Mouse (Mus musculus) midbrain, embryonic 16.5 days (tissue): ENCODE measurements around the gene Flywch2. TPM values are rescaled to one million over a fixed set of nuclear protein-coding genes. Genes with fewer than 3 reads are reported as not detected.

Experiments
- ATAC-seq: fragments of 200-750 bp; cut with Nextera tagmentation; 2 replicates; pipeline ENCODE4 v1.8.0; 2017; ENCODE audit warnings: moderate TSS enrichment
- H3K27ac ChIP-seq: fragments of 300-500 bp; sonication (generic); 2 replicates; pipeline ENCODE4 v1.5.1; 2014; ENCODE audit warnings: mild to moderate bottlenecking, low read length, mixed read lengths
- H3K27me3 ChIP-seq: fragments of 300-500 bp; sonication (generic); 2 replicates; pipeline ENCODE4 v1.6.1; 2014; ENCODE audit warnings: low read depth, low read length, mixed read lengths; ENCODE audit not compliant: control insufficient read depth, insufficient read depth
- H3K36me3 ChIP-seq: fragments of 300-500 bp; sonication (generic); 2 replicates; pipeline ENCODE4 v1.6.1; 2014; ENCODE audit warnings: mild to moderate bottlenecking, low read length, moderate library complexity, mixed read lengths; ENCODE audit not compliant: control insufficient read depth, insufficient read depth
- H3K4me1 ChIP-seq: fragments of 300-500 bp; sonication (generic); 2 replicates; pipeline ENCODE4 v1.6.1; 2014; ENCODE audit warnings: mild to moderate bottlenecking, low read length, mixed read lengths; ENCODE audit not compliant: control insufficient read depth, insufficient read depth
- H3K4me2 ChIP-seq: fragments of 300-500 bp; sonication (generic); 2 replicates; pipeline ENCODE4 v1.6.1; 2014; ENCODE audit warnings: mild to moderate bottlenecking, low read length, mixed read lengths
- H3K4me3 ChIP-seq: fragments of 300-500 bp; sonication (generic); 2 replicates; pipeline ENCODE4 v1.5.1; 2014; ENCODE audit warnings: low read depth, mild to moderate bottlenecking, low read length, moderate library complexity, mixed read lengths
- H3K9ac ChIP-seq: fragments of 300-500 bp; sonication (generic); 2 replicates; pipeline ENCODE4 v1.6.1; 2014; ENCODE audit warnings: low read depth, low read length, mixed read lengths
- H3K9me3 ChIP-seq: fragments of 300-500 bp; sonication (generic); replicated peaks from 2 replicates; pipeline ENCODE4 v1.6.1; 2014; ENCODE audit warnings: mild to moderate bottlenecking, low read length, mixed read lengths; ENCODE audit not compliant: control insufficient read depth, poor library complexity, severe bottlenecking
- WGBS: fragments of 180-500 bp; shearing (Covaris S2); extraction: QIAGEN DNeasy Blood & Tissue Kit; methylation state at CpG from one replicate; pipeline ENCODE4 v1.1.7; 2014; 5-methylcytosine and 5-hydroxymethylcytosine counted together
- polyA plus RNA-seq: library from polyadenylated mRNA; unstranded; fragments of >200 nt; fragmentation: Nextera tagmentation; extraction: Ambion mirVana; gene quantifications from 2 replicates; pipeline ENCODE4 v1.2.1, GENCODE M21; 2015

The Flywch2 gene
- polyA plus RNA-seq, 1 experiment from 2014 or later: 81.3 TPM

DNA sequence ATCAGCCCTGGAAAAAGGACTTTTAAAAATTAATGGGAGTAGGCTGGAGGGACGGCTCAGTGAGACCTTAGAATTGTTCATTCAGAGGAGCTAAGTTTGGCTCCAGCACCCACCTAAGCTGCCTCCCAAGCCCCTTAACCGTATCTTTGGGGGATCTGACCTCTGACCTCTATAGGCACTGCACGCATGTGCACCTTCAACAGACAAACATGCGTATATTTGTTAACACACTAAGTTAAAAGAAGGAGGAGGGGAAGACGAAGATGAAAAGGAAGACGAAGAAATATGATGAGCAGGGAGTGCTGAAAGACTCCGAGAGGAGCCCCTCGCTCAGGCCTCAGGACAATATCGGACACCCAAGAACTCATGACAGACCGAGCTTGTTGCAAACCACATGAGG, 15.7 kb upstream of the Flywch2 start:
- Histone ChIP-seq H3K4me2 (no peak overlapping the region), H3K4me3 (no peak overlapping the region), H3K9me3 (no peaks in the 10 kb centered on the region), H3K4me1 (peaks cover 20% of the 10 kb centered on the region), H3K27me3 (no peaks in the 10 kb centered on the region), H3K27ac (no peak overlapping the region), H3K9ac (no peak overlapping the region), H3K36me3 (no peaks in the 10 kb centered on the region)
- ATAC-seq: no peak
- WGBS: 92% methylated on average over 10 of the region's 10 CpGs

DNA sequence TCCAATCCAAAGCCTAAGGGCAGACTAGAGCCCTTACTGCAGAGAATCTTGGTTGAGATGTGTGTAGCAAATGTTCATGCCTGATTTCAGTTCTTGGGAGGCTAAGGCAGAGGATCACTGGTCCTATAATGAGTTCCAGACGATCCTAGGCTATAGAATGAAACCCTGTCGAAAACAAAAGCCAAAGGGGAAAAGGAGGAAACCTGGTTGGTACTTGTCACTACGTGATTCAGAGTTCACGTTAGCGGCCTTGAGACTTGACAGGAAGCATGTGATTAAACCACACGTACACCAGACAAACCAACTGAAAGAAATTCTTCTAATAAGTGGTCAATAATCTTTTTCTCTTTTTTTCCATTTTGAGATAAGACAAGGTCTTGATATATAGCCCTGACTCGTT, 11.4 kb upstream of the Flywch2 start:
- Histone ChIP-seq H3K9me3 (no peaks in the 10 kb centered on the region), H3K4me1 (peaks cover 5% of the 10 kb centered on the region; the same call in 1 of the 2 replicates), H3K4me2 (no peak overlapping the region), H3K36me3 (no peaks in the 10 kb centered on the region), H3K4me3 (no peak overlapping the region), H3K27ac (no peak overlapping the region), H3K9ac (no peak overlapping the region), H3K27me3 (no peaks in the 10 kb centered on the region)
- 85% methylated on average over 7 of the region's 7 CpGs for WGBS
- no peak for ATAC-seq

- H3K4me2 ChIP-seq: no peak overlapping the region
- no peak overlapping the region for H3K9ac ChIP-seq
- H3K27me3 ChIP-seq: no peaks in the 10 kb centered on the region
- 95% methylated on average over 8 of the region's 8 CpGs for WGBS
- H3K4me1 ChIP-seq: peaks cover 11% of the 10 kb centered on the region; the same call in 1 of the 2 replicates
- no peaks in the 10 kb centered on the region for H3K9me3 ChIP-seq
- ATAC-seq: no peak
- H3K27ac ChIP-seq: no peak overlapping the region
- H3K36me3 ChIP-seq: no peaks in the 10 kb centered on the region
- no peak overlapping the region for H3K4me3 ChIP-seq
Observed at GRCm38 (mm10) chr17:23795323-23795722, 9.4 kb upstream of the Flywch2 start.

DNA sequence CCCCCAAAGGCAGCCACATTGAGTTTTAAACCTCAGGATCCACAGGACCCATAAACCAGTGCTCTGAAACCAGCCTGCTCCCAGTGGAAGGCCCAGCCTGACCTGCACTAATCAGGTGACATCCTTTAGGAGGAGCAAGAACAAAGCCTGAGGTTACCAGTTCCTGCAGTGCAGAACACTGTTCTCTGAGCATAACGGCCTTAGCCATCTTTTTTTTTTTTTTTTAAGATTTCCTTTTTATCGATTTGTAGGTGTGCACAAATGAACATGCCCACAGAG, 5.1 kb upstream of the Flywch2 start:
- peak overlapping the region; percentile 52 for H3K4me3 ChIP-seq
- H3K4me2 ChIP-seq: peak overlapping the region; percentile 78
- no peak for ATAC-seq
- peak overlapping the region; percentile 98 for H3K27ac ChIP-seq
- no peaks in the 10 kb centered on the region for H3K36me3 ChIP-seq
- no peaks in the 10 kb centered on the region for H3K27me3 ChIP-seq
- 38% methylated on average over 2 of the region's 2 CpGs for WGBS
- H3K9ac ChIP-seq: peak overlapping the region; percentile 94
- H3K9me3 ChIP-seq: no peaks in the 10 kb centered on the region
- peaks cover 23% of the 10 kb centered on the region for H3K4me1 ChIP-seq

GRCm38 (mm10) chr17:23790269-23791078, 4.6 kb upstream of the Flywch2 start, which contains the start of gene Srrm2:
Srrm2 (plus strand) TSS chr17:23790532.
- WGBS: 2% methylated on average over 29 of the region's 29 CpGs
- H3K4me1 ChIP-seq: peaks cover 23% of the 10 kb centered on the region
- peak; percentile 5; the same call in 1 of the 2 replicates for ATAC-seq
- H3K27ac ChIP-seq: peak within 1 kb of the TSS; percentile 98
- no peaks in the 10 kb centered on the region for H3K36me3 ChIP-seq
- H3K9ac ChIP-seq: peak within 1 kb of the TSS; percentile 94
- peak within 1 kb of the TSS; percentile 52 for H3K4me3 ChIP-seq
- no peaks in the 10 kb centered on the region for H3K27me3 ChIP-seq
- peak within 1 kb of the TSS; percentile 78 for H3K4me2 ChIP-seq
- H3K9me3 ChIP-seq: no peaks in the 10 kb centered on the region

- H3K4me1 ChIP-seq: peaks cover 29% of the 10 kb centered on the region
Observed at GRCm38 (mm10) chr17:23789749-23790268, 3.9 kb upstream of the Flywch2 start.

DNA sequence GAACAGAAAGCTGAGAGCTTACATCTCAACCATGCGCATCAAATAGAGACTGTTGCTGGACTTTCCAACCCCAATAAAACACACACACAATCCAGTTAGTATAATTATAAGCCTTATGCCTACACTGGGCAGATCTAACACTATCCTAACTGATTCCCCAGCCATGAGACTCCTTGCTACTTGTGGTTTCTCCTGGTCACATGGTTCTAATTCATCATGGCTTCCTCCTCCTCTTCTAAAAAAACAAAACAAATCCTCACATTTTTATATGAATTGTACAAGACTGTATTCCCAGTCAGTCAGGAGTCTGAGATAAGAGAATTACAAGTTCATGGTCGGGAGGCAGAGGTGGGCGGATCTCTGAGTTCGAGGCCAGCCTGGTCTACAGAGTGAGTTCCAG, 3.1 kb upstream of the Flywch2 start:
- H3K9ac ChIP-seq: no peak overlapping the region
- no peak overlapping the region for H3K27ac ChIP-seq
- H3K9me3 ChIP-seq: no peaks in the 10 kb centered on the region
- 92% methylated on average over 4 of the region's 4 CpGs for WGBS
- no peaks in the 10 kb centered on the region for H3K36me3 ChIP-seq
- H3K4me3 ChIP-seq: no peak overlapping the region
- H3K4me1 ChIP-seq: peaks cover 29% of the 10 kb centered on the region
- no peak for ATAC-seq
- H3K4me2 ChIP-seq: no peak overlapping the region
- no peaks in the 10 kb centered on the region for H3K27me3 ChIP-seq

More at GRCm38 (mm10) chr17:23789749-23790268, 3.9 kb upstream of the Flywch2 start:
- Histone ChIP-seq H3K27ac (peak overlapping the region; percentile 98), H3K9ac (peak overlapping the region; percentile 94), H3K4me3 (peak overlapping the region; percentile 52), H3K36me3 (no peaks in the 10 kb centered on the region), H3K27me3 (no peaks in the 10 kb centered on the region), H3K4me2 (peak overlapping the region; percentile 78), H3K9me3 (no peaks in the 10 kb centered on the region)
- ATAC-seq: no peak
- WGBS: 6% methylated on average over 8 of the region's 8 CpGs

DNA sequence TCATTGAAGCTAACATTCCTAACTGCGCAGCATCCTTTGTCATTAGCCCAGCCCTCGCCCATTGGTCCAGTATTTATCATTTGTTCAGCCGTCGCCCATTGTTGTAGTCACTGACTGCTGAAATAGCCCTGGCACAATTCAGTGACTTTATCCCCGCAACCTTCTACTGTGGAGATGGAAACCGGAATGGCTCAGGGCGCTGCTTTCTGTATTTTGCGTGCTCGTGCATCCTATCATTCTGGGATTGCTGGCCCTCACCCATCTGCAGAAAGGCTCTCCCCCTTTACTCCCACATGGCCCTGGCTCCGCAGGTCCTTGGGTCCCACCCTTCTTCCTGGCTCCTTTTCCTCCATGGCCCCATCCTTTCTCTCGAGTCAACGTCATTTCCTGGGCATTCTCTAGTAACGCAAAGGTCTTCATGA, 640 bp upstream of the Flywch2 start:
- H3K27me3 ChIP-seq: no peaks in the 10 kb centered on the region
- peak overlapping the region; percentile 75 for H3K4me2 ChIP-seq
- H3K4me3 ChIP-seq: peak overlapping the region; percentile 76
- H3K9me3 ChIP-seq: no peaks in the 10 kb centered on the region
- peak overlapping the region; percentile 67 for H3K9ac ChIP-seq
- 10% methylated on average over 13 of the region's 13 CpGs for WGBS
- H3K4me1 ChIP-seq: peaks cover 25% of the 10 kb centered on the region
- no peaks in the 10 kb centered on the region for H3K36me3 ChIP-seq
- peak; percentile 67 for ATAC-seq
- H3K27ac ChIP-seq: peak overlapping the region; percentile 97

DNA sequence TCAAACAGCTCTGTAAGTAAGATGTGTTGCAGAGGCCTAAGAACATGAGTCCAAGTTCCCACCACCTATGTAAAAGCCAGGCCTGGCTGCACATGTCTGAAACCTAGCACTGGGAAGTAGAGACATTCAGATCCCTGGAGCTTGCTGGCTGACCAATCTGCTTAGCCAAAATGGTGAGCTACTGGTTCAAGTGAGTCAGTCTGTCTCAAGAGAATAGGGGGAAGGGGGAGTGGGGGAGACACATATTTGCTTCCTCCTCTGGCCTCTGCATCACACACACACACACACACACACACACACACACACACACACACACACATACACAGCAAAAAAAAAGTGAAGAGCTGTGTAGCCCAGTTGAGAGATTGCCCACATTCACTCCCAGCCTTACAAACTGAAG, 2.5 kb downstream of the Flywch2 start:
- Histone ChIP-seq H3K27ac (no peak overlapping the region), H3K9ac (no peak overlapping the region), H3K9me3 (no peaks in the 10 kb centered on the region), H3K4me3 (no peak overlapping the region), H3K4me2 (no peak overlapping the region), H3K36me3 (peaks cover 8% of the 10 kb centered on the region), H3K27me3 (no peaks in the 10 kb centered on the region), H3K4me1 (peaks cover 9% of the 10 kb centered on the region)
- no peak for ATAC-seq
